Mouse (Mus musculus) layer of hippocampus, adult 9-10 months (tissue): ENCODE measurements around the gene Olfr215.
"Not testable (repeated sequence)": the region's sequence is repeated elsewhere in the genome, so short reads cannot be mapped to it uniquely, and the experiment has no call there.

ENCODE experiments used
- DNase-seq: peaks from one replicate; pipeline ENCODE4 v3.0.0; 2022; ENCODE audit warnings: low spot score

Gene Olfr215

DNA sequence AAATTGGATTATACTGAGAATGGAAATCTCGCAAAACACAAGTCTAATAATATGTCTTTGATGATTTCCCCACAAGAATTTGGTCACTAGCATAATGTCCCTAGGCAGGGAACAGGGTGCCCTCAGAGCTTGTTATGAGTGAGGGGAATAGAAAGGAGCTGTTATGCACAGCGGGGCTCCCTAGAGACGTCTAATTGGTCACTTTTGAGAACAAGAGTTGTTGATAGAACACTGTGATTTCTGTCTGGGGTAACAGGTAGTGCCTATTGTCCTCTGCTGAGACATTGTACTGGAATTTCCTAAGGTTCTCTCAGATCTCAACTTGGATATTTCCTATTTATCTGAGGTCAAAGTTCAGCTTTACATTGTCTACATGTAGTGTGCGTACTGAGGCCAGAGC lies at the start of gene Olfr215:
Gene Olfr215 (minus strand): TSS at position 101 of the 400 bp plus-strand sequence.
- no peak for DNase-seq

DNA sequence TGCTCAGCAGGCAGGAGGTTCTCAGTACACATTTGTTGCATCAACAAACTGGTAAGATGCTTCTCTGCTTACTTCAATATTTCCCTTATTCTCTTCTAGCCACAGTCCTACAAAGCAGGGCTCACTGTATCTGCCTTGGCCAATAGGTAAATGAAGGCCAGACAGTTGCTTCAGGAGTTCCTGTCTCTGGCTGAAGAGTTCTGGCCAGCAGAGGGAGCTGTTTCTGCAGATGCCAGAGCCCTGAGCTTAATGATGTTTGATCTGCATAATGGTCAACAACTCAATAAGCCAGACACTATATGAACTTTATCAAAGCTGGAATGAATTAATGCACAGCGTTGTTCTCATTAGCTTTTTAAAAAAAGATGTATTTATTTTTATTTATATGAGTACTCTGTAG lies 48.1 kb upstream of the Olfr215 start:
- DNase-seq: peak; percentile 55

DNA sequence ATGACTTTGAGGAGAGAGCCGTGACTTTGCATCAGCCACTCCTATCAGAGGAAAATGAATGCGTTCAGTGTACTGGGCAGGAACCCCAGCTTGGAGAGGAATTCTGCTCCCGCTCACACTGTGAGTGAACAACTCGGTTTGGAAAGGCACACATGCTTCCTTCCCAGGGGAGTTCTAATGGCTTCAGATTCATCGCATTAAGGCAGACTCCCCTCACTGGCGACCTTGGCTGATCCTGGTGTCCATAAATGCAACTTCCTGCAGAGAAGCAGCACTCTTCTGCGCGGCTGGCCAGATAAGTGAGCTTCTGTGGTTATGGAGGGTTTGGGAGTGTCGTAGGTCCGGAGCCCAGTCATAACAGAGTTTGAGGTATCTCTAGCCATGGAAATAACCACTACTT lies 45.8 kb upstream of the Olfr215 start:
- no peak for DNase-seq

DNA sequence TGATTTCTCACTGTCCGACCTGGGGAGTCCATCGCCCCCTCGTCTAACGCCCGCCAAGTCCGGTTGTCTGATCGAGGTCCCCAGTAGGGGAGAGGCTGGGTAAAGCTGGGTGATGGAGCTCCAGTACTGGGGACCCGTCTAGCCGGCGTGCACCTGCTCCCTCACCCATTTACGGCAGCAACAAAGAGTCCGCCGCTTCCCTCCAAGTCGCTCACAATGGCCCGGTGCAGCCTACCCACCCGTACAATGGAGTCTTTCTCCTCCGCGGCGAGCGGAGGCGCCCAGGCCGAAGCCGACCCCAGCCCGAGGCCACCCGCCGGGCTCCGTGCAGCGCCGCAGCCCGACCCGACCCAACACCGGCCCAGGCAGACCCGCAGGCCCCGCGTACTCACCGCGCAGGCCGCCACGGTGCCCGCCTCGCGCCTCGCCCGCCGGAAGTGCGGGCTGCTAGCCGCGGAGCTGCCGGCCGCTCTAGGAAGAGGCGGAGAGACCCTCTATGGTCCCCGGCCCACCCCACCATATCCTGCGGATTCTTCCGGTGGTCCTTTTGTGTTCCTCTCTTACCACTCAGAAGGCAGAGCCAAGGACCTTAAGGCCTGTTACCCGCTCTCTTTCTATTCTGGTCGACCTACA lies 44.7 kb upstream of the Olfr215 start, which contains the start of gene Zfp422:
Gene Zfp422 (minus strand): TSS at position 461 of the 633 bp plus-strand sequence.
- no peak for DNase-seq

DNA sequence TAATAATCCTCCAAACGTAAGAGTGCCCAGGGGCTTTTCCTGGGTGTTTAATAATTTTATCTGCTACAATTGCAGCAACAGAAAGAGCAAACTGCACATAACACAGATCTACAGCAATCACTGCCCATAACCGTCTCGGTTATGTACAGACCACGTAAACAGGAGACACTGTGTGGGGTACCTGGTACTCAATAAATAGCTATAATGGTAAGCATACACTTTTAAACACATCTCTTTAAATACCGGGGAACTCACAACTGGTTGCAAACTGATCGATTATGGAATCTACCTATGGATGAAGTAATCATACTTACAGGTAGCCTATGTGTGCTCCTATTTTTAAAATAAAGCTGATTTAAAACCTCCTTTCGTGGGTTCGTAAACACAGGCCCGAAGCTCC lies 44.1 kb upstream of the Olfr215 start:
- no peak for DNase-seq

DNA sequence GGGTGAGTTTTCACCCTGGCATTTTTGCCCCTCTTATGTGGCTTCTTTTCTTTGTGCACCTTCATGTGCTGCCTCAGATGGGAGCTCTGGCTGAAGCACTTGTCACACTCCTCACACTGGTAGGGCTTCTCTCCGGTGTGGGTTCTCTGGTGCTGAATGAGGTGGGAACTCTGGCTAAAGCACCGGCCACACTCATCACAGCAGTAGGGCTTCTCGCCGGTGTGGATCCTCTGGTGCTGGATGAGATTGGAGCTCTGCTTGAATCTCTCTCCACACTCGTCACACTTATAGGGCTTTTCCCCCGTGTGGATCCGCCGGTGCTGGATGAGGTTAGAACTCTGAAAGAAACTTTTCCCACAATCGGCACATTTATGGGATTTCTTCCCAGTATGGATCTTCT lies 42.4 kb upstream of the Olfr215 start:
- DNase-seq: not testable (repeated sequence)

DNA sequence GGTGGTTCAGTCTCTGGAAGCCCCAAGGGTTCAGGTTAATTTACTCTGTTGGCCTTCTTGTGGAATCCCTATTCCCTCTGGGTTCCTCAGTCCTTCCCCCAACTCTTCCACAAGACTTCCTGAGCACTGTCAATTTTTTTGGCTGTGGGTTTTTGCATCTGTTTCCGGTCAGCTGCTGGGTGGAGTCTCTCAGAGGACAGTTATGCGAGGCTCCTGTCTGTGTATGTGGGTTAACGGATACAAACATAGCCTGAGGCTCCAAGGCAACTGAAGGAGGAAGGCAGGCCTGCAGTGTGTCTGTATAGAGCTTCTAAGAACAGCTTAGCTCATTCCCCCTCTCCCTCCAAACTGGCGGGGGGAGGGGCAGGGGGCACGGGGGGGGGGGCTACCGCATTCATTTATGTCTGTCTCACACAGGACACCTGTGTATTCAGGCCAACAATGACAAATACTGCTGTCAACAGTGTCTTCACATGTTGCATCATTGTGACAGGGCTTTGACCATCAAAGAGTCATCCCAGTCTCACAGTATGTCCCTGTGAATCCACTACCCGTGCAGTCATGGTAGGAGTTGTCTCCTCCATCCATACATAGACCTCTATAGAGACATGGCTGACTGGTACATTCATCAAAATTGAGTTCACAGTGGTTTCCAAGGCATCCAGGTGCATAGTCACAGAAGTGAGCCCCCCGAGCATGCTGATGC lies 37.5 kb upstream of the Olfr215 start:
- no peak for DNase-seq

DNA sequence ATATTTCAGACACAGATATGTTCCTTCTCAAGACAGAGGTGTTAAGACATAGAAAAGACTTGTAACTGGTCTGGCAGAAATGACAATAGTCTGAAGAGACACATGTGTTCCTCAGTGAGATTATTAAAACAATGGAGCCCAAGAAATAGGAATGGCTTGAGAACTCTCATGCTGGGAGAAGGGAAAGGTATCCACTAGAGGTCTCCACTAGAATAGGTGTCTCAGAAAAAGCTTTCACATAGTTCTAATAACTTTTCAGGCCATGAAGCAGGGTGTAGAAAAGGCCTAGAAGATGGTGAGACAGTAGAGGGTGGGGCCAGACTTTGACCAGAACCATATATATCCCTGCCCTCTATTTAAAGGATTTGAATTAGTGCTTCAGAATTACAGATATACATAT lies 34.1 kb upstream of the Olfr215 start:
- DNase-seq: no peak

DNA sequence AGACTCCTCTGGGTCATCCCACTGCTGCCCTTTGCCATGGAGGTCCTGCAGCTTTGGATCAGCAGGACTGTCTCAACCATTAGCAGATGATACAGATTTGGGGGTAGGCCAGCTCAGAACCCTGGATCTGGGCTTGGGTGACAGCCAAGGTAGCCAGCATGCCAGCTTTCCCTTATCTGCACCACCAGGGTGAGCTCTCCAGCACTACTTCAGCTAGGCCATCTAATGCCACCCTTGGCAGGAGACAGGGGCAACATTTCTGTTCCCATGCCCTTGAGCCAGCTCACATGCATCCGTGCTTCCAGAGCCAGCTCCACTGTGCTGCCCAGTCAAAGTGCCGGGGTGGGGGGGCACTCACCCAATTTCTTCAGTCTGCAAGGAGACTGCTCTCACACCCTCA lies 31.7 kb upstream of the Olfr215 start:
- DNase-seq: no peak

DNA sequence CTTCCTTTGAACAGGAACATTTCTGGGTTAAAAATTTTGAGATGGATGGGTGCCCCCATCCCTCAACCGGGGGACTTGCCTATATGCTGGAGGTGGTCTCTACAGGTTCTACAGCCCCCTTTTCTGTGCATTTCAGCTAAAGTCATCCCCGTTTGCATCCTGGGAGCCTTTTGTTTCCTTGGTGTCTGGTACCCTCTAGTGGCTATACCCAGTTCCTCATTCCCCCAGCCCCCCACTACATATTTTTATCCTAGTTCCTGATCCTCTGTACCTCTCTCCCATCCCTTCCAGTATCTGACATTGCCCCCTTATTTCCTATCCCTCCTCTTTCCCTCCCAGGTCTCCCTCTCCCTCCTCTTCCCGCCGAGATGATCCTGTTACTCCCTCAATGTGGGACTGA lies 23.2 kb upstream of the Olfr215 start:
- DNase-seq: no peak

DNA sequence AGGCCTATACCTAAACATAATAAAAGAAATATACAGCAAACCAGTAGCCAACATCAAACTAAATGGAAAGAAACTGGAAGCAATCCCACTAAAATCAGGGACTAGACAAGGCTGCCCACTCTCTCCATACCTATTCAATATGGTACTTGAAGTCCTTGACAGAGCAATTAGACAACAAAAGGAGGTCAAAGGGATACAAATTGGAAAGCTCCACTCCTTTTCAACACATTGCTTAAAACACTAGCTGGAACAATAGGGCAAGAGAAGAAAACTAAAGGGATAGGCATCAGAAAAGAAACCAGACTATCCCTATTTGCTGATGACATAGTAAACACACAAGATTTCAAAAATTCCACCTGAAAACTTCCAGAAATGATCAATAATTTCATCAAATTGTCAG lies 17.0 kb upstream of the Olfr215 start:
- not testable (repeated sequence) for DNase-seq

DNA sequence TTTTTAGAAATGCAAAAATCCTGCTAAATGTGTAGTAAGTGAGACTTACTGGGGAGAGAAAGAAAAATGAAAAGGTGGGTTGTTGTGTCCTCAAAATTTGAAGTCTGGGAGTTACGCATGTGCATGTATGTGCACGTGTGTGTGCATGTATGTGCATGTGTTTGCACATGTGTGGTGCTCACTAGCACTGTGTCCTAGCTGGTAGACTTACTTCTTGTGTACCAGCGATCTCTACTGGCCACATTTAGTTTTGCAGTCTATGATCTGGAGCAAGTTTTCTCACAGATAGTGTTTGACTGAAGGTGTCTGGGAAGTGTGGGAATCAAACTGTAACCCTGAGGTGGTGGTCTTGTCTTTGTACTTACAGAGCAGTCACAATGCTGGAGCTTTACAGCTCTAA lies 14.2 kb downstream of the Olfr215 start:
- peak; percentile 11 for DNase-seq

DNA sequence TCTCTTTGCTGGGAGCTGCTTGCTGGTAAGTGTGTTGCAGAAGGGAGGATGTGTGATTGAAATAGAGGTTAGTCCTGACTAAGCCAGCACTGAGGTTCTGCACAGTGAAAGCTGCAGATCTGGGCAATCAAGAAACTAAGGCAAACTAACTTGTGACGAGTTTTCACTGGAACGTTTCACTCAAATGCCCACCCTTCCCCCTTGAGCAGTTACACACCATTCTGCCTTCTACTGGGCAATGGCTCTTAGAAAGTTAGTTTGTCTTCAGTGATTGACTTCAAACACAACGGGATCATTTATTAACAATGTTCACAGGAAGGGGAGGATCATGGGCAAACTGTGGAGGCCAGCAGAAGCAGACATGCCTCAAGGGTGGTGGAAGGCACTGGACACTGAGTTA lies 29.0 kb downstream of the Olfr215 start:
- no peak for DNase-seq

DNA sequence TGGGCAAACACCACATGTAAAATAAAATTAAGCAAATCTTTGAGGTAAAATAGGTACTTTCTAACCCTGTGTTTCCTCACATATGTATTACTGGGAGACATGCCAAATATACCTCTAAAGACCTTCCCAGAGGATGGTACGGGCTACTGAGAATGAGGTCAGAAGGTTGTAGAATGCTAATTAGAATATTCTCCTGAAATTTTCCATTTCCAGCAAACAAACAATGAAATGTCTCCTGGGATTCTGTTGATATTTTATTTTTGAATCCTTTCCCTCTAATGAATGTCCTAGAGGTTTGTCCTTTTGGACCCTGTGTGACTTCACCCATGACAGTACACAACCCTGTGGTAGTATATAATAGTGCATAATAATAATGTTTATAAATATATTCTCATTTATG lies 30.1 kb downstream of the Olfr215 start, which contains the start of gene Olfr214:
Gene Olfr214 (plus strand): TSS at position 301 of the 400 bp plus-strand sequence.
- DNase-seq: no peak

DNA sequence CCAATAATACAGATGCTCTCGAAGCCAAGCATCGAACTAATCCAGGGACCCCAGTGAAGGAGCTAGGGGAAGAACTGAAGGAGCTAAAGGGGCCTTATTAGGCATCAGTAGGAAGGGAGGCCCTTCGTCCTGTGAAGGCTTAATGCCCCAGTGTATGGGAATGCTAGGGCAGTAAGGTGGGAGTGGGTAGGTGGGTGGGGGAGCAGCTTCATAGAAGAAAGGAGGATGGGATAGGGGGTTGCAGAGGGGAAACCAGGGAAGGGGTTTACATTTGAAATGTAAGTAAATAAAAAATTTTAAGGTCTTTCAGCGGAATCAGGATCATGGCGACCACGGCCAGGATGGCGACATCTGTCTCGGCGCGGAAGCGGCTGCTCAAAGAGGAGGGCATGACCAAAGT lies 33.2 kb downstream of the Olfr215 start, which contains the start of gene Gm5580:
Gene Gm5580 (plus strand): TSS at position 301 of the 400 bp plus-strand sequence.
- DNase-seq: not testable (repeated sequence)

DNA sequence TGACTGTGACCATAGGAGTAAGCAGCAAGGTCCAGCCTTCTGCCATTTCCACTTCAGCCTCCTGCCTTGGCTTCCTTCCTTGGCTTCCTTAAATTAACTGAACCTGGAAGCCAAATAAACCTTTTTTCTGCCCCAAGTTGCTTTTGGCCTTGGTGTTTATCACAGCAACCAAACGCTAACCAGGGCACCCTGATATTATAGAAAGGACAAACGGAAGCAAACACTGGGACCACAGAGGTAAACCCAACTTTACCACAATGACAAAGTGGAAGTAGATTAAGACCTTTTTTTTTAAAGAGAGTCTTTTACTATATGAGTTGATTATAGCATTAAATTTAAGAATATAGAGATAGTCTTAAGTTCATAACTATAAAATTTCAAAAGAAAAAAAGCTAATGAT lies 41.5 kb downstream of the Olfr215 start:
- DNase-seq: no peak

DNA sequence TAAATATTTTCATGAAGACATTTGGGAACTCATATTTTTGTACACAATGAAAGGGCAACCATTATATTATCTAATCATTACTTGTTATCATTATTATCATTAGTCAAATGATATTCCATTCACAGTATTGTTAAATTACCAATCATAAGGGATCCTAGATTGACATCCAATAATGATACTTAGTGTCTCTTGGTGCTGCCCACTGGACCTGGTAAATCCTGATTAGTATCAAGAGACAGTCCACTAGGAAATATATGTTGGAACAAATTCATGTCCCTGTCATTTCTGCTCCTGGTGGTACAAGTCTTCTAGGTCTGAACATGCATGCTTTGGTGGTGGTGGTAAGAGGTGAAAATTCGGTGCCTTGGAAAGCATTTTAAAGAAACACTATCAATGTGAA lies 45.8 kb downstream of the Olfr215 start, which contains the start of gene Olfr213:
Gene Olfr213 (plus strand): TSS at position 301 of the 400 bp plus-strand sequence.
- no peak for DNase-seq
